Mouse (Mus musculus): ENCODE results near the gene Fgf15.

GRCm38 (mm10) chr7:144892322-144892721, 4.0 kb upstream of the Fgf15 start:
- TF ChIP-seq ZNF384 (IDR thresholded peaks at IDR 0.05; ENCODE audit: low read depth, low read length) = no peak
- no peak for TF ChIP-seq MAFK (IDR thresholded peaks at IDR 0.05; ENCODE audit: insufficient read depth, low read depth, low read length)
- TF ChIP-seq ZC3H11A (IDR thresholded peaks at IDR 0.05; ENCODE audit: borderline replicate concordance, low read depth, low read length) = no peak

Measured in ES-E14 (cell line).